Mouse (Mus musculus) liver, adult 2 months (tissue): ENCODE results near the gene Olfr462. TPM values are rescaled to one million over a fixed set of nuclear protein-coding genes. Genes with fewer than 3 reads are reported as not detected.

ENCODE experiments used
- DNase-seq: peaks from one replicate; pipeline ENCODE4 v3.0.0-alpha.2; 2011; ENCODE audit warnings: low read depth, low spot score; ENCODE audit errors: extremely low read depth
- H3K27ac ChIP-seq: fragments of 200-500 bp; replicated peaks from 2 replicates; pipeline ENCODE4 v1.5.1; 2012; ENCODE audit warnings: low read depth, mild to moderate bottlenecking, control low read depth, inconsistent platforms, low read length; ENCODE audit not compliant: insufficient read depth
- H3K27me3 ChIP-seq: fragments of 200-500 bp; 2 replicates; pipeline ENCODE4 v1.6.1; 2012; ENCODE audit warnings: mild to moderate bottlenecking, moderate library complexity, low read length, inconsistent platforms; ENCODE audit not compliant: control insufficient read depth, insufficient read depth
- H3K36me3 ChIP-seq: fragments of 200-500 bp; 2 replicates; pipeline ENCODE4 v1.6.1; 2012; ENCODE audit warnings: low read length, inconsistent platforms; ENCODE audit not compliant: control insufficient read depth, insufficient read depth
- H3K4me1 ChIP-seq: fragments of 200-500 bp; 2 replicates; pipeline ENCODE4 v1.6.1; 2011; ENCODE audit warnings: low read length; ENCODE audit not compliant: control insufficient read depth, insufficient read depth
- H3K4me3 ChIP-seq: fragments of 200-500 bp; 2 replicates; pipeline ENCODE4 v1.5.1; 2011; ENCODE audit warnings: low read depth, mild to moderate bottlenecking, control low read depth, low read length, moderate library complexity; ENCODE audit not compliant: insufficient read depth
- H3K79me2 ChIP-seq: fragments of 200-500 bp; 2 replicates; pipeline ENCODE4 v1.6.1; 2012; ENCODE audit warnings: inconsistent platforms, mild to moderate bottlenecking, low read length, moderate library complexity; ENCODE audit not compliant: control insufficient read depth, insufficient read depth
- H3K9ac ChIP-seq: fragments of 200-500 bp; 2 replicates; pipeline ENCODE4 v1.6.1; 2012; ENCODE audit warnings: low read depth, mild to moderate bottlenecking, control low read depth, inconsistent platforms, low read length
- CTCF ChIP-seq: fragments of 200-500 bp; IDR thresholded peaks from 2 replicates; pipeline ENCODE4 v1.5.1; 2011; ENCODE audit warnings: low read depth, low read length, control low read depth
- POLR2A ChIP-seq: fragments of 200-500 bp; IDR thresholded peaks from 2 replicates; pipeline ENCODE4 v1.6.1; 2011; ENCODE audit warnings: low read length, control low read depth; ENCODE audit not compliant: insufficient read depth; ENCODE audit errors: extremely low read depth
- WGBS: fragments of 180-500 bp; shearing (Covaris S2); methylation state at CpG from one replicate; pipeline ENCODE4 v1.1.7; 2018; 5-methylcytosine and 5-hydroxymethylcytosine counted together
- polyA plus RNA-seq: library from polyadenylated mRNA; depleted of rRNA; stranded (reverse); fragments of >200 nt; gene quantifications from 2 replicates; pipeline ENCODE4 v1.2.3, GENCODE M21; 2012; rRNA removed
- total RNA-seq: library from RNA; depleted of rRNA; stranded (reverse); fragments of >200 nt; gene quantifications from 2 replicates; pipeline ENCODE4 v1.2.3, GENCODE M21; 2014; rRNA removed

The Olfr462 gene
- total RNA-seq: not detected in 2 replicates
- polyA plus RNA-seq: not detected in 2 replicates

- no peak within 1 kb of the TSS for H3K9ac ChIP-seq
- WGBS: 88% methylated on average over 6 of the region's 6 CpGs
- DNase-seq: no peak
- H3K4me1 ChIP-seq: no peaks in the 10 kb centered on the region
- H3K79me2 ChIP-seq: no peaks in the 10 kb centered on the region
- H3K4me3 ChIP-seq: no peak within 1 kb of the TSS
- no peaks in the 10 kb centered on the region for H3K36me3 ChIP-seq
- TF ChIP-seq CTCF (no peak), POLR2A (no peak)
- no peak within 1 kb of the TSS for H3K27ac ChIP-seq
- H3K27me3 ChIP-seq: no peaks in the 10 kb centered on the region
Measured at GRCm38 (mm10) chr11:87892168-87892567, at the start of gene Olfr462. TSS of gene Olfr462 (minus strand) at chr11:87892268.

GRCm38 (mm10) chr11:87935467-87935866, 43.4 kb upstream of the Olfr462 start:
- H3K79me2 ChIP-seq: no peaks in the 10 kb centered on the region
- peak; percentile 5 for DNase-seq
- no peak overlapping the region for H3K4me3 ChIP-seq
- H3K36me3 ChIP-seq: no peaks in the 10 kb centered on the region
- no peak for TF ChIP-seq POLR2A
- no peak for TF ChIP-seq CTCF
- H3K27me3 ChIP-seq: no peaks in the 10 kb centered on the region
- H3K27ac ChIP-seq: no peak overlapping the region
- WGBS: 61% methylated on average over 3 of the region's 3 CpGs
- H3K9ac ChIP-seq: no peak overlapping the region
- H3K4me1 ChIP-seq: no peaks in the 10 kb centered on the region

- 70% methylated on average over 2 of the region's 2 CpGs for WGBS
- H3K27ac ChIP-seq: no peak overlapping the region
- no peak overlapping the region for H3K9ac ChIP-seq
- no peak overlapping the region for H3K4me3 ChIP-seq
- H3K27me3 ChIP-seq: no peaks in the 10 kb centered on the region
- TF ChIP-seq POLR2A: no peak
- TF ChIP-seq CTCF: no peak
- no peak for DNase-seq
- no peaks in the 10 kb centered on the region for H3K36me3 ChIP-seq
- H3K4me1 ChIP-seq: no peaks in the 10 kb centered on the region
- H3K79me2 ChIP-seq: no peaks in the 10 kb centered on the region
Measured at GRCm38 (mm10) chr11:87933731-87934130, 41.7 kb upstream of the Olfr462 start.

GRCm38 (mm10) chr11:87930348-87930747, 38.3 kb upstream of the Olfr462 start:
- Histone ChIP-seq H3K27ac (no peak overlapping the region), H3K27me3 (no peaks in the 10 kb centered on the region), H3K4me1 (no peaks in the 10 kb centered on the region), H3K4me3 (no peak overlapping the region), H3K36me3 (no peaks in the 10 kb centered on the region), H3K9ac (no peak overlapping the region), H3K79me2 (no peaks in the 10 kb centered on the region)
- 50% methylated on average over 2 of the region's 2 CpGs for WGBS
- peak; percentile 30 for DNase-seq
- TF ChIP-seq POLR2A: no peak
- no peak for TF ChIP-seq CTCF

GRCm38 (mm10) chr11:87920966-87921365, 28.9 kb upstream of the Olfr462 start, which contains the start of gene Olfr464:
TSS of gene Olfr464 (minus strand) at chr11:87920967.
- H3K27me3 ChIP-seq: no peaks in the 10 kb centered on the region
- H3K4me1 ChIP-seq: no peaks in the 10 kb centered on the region
- no peak within 1 kb of the TSS for H3K4me3 ChIP-seq
- DNase-seq: no peak
- TF ChIP-seq POLR2A (no peak), CTCF (no peak)
- no peaks in the 10 kb centered on the region for H3K79me2 ChIP-seq
- H3K36me3 ChIP-seq: no peaks in the 10 kb centered on the region
- no peak within 1 kb of the TSS for H3K27ac ChIP-seq
- 33% methylated on average over 5 of the region's 5 CpGs for WGBS
- H3K9ac ChIP-seq: no peak within 1 kb of the TSS

GRCm38 (mm10) chr11:87920301-87920700, 28.2 kb upstream of the Olfr462 start:
- Histone ChIP-seq H3K79me2 (no peaks in the 10 kb centered on the region), H3K9ac (no peak overlapping the region), H3K27me3 (no peaks in the 10 kb centered on the region), H3K36me3 (no peaks in the 10 kb centered on the region), H3K27ac (no peak overlapping the region), H3K4me3 (no peak overlapping the region), H3K4me1 (no peaks in the 10 kb centered on the region)
- no peak for DNase-seq
- 62% methylated on average over 2 of the region's 2 CpGs for WGBS
- TF ChIP-seq CTCF (no peak), POLR2A (no peak)
